Mouse (Mus musculus) lung, postnatal 4 days (tissue): Measurements from ENCODE around the gene Col6a5.
A peak's percentile ranks its signal among the peaks of the same experiment; 100 is the strongest.

Source experiments
- DNase-seq, 2 experiments: peaks; one replicate each; pipeline ENCODE4 v3.0.0; 2021

The Col6a5 gene

DNA sequence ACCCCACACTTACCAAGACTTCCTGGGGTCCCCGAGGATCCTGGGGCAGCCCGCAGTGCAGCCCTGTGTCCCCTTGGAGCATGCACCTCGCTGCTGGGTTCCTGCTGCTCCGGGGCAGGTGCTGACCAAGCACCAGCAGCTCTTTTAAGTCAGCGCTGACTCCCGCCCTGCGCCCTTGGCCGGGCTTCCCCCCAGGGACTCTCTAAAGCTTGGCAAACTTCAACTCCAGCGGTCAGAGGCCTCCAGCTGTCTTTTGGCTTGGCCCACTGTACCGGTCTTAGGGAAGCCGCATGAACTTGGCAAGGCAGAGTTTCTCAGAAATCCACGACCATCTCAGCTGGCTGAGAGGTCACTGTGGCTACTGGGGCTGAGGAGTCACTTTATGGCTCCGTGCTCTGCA lies at the start of gene Col6a5:
TSS of gene Col6a5 (minus strand) at position 111 of the 400 bp plus-strand sequence.
- peak; percentile 38 to 77 for DNase-seq

GRCm38 (mm10) chr9:105997955-105998354 lies 37.5 kb upstream of the Col6a5 start:
- no peak for DNase-seq

DNA sequence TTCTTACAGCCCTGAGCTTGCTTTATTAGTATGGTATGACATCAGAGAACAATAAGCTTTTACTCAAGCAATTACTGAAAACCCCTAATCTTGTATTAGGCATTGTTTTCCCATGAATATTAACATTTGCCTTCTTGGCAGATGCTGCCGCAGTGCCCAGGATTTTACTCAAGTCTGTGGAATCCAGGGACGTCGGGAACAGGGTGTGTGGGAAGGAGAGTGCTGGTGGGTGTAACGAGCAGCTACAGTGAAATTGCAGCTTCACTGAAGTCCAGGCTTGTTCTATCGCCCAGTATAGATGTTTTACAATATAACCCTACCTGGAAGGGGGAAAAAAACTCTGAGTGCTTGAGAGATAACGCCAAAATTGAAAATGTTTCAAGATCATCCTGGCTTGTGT lies 32.0 kb upstream of the Col6a5 start:
- no peak for DNase-seq

- no peak for DNase-seq
Observed at GRCm38 (mm10) chr9:105990099-105990498, 29.7 kb upstream of the Col6a5 start.

DNA sequence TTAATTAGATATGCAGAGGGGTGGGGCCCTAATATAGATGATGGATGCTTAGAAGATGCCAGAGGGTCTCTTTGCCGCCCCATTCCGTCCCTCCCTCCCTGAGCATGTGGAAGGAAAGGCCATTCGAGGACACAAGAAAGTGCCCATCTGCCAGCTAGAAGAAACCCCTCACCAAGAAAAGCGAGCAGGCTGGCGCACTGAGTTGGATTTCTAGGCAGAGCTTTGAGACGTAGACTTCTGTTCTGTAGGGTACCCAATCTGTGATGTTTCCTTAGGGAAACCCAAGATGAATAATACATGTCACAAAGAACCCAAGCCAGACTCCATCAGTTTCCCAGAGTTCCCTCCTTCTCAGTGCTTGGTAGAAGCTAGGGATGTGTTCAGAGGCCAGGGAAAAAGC lies 29.0 kb upstream of the Col6a5 start:
- no peak for DNase-seq

GRCm38 (mm10) chr9:105988096-105988495 lies 27.7 kb upstream of the Col6a5 start:
- DNase-seq = peak in 1 of 2 experiments; percentile 7

DNA sequence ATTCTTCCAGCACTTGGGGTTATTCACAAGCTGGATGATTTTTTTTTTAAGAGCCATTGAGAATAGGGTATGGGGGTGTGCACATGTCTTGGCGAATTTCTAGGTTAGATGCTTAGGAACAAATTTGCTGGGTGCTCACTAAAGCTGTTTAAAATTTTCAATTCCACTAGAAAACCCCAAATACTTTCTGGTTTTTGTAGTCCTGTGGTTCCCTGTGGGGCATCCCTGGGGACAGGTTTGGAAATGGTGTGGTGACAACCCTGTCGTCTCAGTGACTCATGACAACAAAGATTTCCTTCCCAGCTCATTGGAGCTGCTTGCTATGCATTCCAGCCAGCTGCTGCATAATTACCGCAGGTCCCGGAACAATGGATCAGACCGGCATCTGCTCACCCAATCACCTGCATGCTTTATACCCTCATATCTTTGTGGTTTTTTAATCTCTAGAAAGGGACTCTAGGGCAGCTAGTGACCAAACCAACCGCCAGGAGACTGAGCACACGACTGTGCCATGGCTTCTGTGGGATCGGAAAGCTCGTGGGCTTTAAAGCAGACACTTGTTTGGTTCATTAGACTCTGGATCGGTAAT lies 24.6 kb upstream of the Col6a5 start:
- DNase-seq = no peak

DNA sequence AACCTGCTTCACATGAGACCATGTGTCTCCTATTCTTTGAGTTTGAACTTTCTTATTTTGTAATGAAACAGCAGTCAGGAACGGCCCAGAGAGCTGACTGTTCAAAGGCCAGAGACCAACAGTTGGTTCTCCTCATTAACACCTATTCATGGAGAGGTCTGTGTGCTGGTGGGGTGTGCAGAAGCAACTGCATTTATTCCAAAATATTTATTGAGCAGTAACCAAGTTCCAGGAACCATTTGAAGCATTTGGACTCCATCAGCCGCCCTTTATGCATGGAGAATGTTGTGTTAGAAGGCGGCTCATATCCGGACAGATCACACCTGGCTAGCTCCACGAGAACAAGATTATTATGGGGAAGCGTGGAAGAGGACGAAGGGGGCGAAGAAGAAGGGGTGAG lies 18.0 kb upstream of the Col6a5 start:
- DNase-seq = peak; percentile 6 to 32

- no peak for DNase-seq
Observed at GRCm38 (mm10) chr9:105976871-105977270, 16.4 kb upstream of the Col6a5 start.

- no peak for DNase-seq
Observed at GRCm38 (mm10) chr9:105976314-105976713, 15.9 kb upstream of the Col6a5 start.

DNA sequence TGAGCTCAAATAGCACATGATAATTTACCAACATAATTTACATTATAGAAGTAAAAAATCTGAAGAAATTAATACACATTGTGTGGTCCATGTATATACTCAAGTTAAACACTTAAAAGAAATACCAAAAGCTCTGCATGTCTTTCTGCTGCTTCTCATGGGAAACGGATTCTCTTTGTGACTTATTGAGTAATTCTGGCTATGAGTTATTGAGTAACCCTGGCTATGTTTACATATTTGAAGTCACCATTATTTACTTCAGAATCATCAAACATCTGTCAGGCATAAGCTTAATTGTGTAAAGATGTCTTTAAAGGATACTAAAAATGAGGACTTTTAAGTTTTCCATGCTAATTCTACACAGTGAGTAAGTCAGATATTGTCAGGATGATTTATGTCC lies 13.3 kb upstream of the Col6a5 start:
- DNase-seq = no peak

DNA sequence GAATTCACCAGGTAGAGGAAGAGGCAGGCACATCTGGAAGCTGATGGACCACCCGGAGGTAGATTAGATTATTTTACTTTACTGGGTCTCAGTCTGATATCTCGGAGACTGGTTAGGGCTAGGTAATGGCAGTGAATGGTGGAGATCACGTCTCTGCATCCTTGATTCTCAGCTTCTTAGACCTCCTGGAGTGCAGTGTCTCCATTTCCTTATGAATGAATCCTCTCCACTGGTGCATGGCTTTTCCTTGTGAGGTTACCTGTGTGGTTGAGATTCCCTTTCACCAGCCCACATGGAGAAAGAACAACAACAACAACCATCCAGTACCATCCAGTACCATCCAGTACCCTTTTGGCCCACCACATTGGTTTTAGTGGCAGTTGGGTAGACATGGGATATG lies 11.6 kb upstream of the Col6a5 start:
- DNase-seq = no peak

- no peak for DNase-seq
Observed at GRCm38 (mm10) chr9:105971351-105971894, 11.0 kb upstream of the Col6a5 start.

DNA sequence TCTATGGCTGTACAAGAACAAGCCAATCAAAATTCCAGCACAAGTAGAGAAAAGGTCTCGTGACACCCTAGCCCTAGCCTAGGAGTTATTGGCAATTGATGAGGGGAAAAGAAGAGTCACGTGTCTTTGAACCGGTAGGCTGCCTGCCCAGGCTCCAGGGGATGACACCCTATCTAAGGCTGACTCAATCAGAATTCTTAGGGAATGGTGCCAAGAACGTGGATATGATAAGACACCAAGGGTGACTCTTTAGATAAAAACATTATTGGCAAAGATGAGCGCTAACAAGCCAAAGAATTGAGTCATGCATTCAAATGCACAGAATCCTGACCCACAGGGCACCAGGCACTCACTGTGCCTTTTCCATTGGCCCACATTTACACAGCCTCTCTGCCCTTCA lies 10.5 kb upstream of the Col6a5 start:
- no peak for DNase-seq

GRCm38 (mm10) chr9:105967976-105968375 lies 7.5 kb upstream of the Col6a5 start:
- no peak for DNase-seq

DNA sequence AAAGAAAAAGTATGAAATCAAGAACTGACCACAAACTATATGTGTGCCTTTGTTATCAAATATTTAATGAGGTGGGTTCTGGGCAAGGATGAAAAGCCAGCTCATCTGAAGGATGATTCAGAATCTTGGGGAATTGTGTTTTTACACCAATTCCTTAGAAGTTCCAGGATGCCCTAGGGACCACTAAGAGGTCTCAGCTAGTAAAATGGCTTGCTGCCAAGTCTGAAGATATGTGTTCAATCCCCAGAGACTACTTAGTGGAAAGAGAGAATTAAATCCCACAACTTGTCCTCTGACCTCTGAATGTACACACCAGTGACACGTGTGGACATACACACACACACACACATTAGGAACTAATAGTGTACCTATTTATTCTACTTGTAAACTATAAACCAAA lies 1.3 kb downstream of the Col6a5 start:
- no peak for DNase-seq

- DNase-seq = no peak
Observed at GRCm38 (mm10) chr9:105949755-105950154, 10.7 kb downstream of the Col6a5 start.

DNA sequence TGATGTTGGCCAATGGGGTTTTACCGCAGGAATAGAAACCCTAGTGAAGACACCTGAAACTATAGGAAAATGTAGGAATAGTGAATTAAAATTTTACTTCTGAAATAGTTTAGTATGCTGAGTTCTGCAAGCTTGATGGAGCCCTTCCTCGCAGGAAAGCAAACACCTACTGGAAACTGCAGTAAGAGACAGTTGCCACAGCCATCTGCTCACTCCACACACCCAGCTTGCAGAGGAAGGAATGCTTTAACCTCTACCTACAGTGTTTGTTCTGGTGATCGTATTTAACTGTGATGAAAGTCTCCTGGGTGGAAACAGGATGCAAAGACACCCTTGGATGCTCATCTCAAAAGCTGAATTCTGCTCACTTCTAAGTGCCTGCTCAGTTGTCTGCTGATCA lies 12.9 kb downstream of the Col6a5 start:
- no peak for DNase-seq

DNA sequence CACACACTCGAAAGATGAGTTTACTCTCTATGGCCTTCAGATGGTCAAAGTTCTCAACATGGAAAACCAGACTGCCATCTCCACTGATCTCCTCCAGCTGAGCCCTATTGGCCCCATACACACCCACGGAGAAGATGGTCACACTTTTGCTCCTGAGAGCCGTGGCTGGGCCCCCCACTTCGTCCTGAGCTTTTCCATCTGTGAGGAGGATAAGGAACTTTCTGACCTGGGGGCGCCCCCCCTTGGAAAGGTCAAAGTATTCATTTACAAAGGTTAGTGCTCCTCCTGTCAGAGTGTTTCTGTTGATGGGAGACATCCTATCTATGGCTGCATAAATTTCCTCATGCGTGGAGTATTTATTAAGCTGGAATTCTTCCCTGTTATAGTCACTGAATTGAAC lies 26.6 kb downstream of the Col6a5 start:
- no peak for DNase-seq

DNA sequence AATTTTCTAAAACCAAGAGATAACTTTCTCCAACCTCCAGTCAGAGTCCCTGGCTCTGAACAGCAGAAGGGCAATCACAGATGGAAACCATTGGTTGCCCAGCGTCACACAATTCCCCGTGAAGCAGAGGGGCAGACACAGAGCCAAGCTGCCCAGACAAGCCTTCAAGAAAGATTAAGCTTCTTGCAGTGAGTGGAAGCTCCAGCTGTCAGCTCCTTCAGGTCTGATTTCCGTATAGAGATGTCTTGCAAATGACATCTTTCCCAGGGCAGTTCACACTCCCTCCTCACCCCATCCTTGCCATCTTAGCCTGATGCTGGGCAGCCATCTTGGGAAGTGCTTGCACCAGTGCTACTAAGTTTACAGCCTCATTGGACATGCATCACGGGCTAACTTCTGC lies 31.2 kb downstream of the Col6a5 start:
- no peak for DNase-seq

GRCm38 (mm10) chr9:105928406-105929071 lies 31.9 kb downstream of the Col6a5 start:
- no peak for DNase-seq

- DNase-seq = no peak
Observed at GRCm38 (mm10) chr9:105923659-105924058, 36.8 kb downstream of the Col6a5 start.

DNA sequence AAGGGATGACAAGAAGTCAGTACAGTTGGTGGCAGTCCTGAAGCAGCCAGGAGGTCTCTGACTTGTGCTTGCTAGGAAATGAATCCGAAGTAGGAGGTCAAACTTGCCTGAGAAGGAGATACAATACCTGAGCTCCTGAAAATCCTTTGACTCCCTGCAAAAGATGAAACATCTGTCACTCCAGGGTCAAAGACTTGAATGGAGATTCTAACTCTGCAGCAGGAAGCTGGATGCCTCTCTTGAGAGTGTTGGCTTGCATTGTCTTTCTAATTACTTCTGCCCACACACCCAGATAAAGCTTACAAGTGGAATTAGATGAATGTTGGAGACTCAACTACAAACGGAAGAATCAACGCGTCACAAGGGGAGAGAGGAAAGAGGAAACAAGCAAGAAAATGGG lies 45.3 kb downstream of the Col6a5 start:
- DNase-seq = no peak

- no peak for DNase-seq
Observed at GRCm38 (mm10) chr9:105910166-105910565, 50.3 kb downstream of the Col6a5 start.

DNA sequence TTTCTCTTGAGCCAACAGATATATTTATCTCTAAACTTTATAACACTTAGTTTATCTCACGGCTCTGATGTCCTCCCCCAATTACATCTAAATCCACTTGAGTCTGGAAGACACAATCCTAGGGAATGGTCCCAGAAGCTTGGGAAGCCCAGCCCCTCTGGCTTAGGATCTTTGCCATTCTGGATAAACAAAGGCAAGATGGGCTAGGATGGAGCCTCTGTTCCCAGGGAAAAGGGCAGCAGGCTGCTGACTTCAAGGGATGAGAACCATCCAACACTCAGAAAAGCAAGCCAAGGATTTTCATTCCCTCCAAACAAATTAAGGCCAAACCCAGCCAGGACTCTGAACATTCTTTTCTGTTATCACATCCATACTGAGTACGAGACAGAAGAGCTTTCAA lies 51.1 kb downstream of the Col6a5 start:
- no peak for DNase-seq
